Mouse (Mus musculus) heart, embryonic 14.5 days (tissue): Measurements from ENCODE around the gene Tnnt1. TPM values are rescaled to one million over a fixed set of nuclear protein-coding genes. Genes with fewer than 3 reads are reported as not detected.
"Not testable (repeated sequence)": the region's sequence is repeated elsewhere in the genome, so short reads cannot be mapped to it uniquely, and the experiment has no call there.

Source experiments
- ATAC-seq: fragments of 200-750 bp; cut with Nextera tagmentation; 2 replicates; pipeline ENCODE4 v1.8.0; 2017; ENCODE audit warnings: low read depth, moderate TSS enrichment; ENCODE audit not compliant: insufficient number of reproducible peaks, insufficient read depth, low FRiP score
- H3K27ac ChIP-seq, 2 experiments: fragments of 200-500 bp in 1 of 2; fragments of 300-500 bp in 1 of 2; sonication (generic) in 1 of 2; replicated peaks in 1 of 2; 2 replicates each; pipeline ENCODE4 v1.5.1; 2012 to 2014; ENCODE audit warnings: low read depth in 2 of 2, low read length in 2 of 2, control low read depth in 1 of 2, mild to moderate bottlenecking in 1 of 2, mixed read lengths in 1 of 2; ENCODE audit not compliant: control insufficient read depth in 1 of 2, insufficient read depth in 1 of 2
- H3K27me3 ChIP-seq: fragments of 300-500 bp; sonication (generic); 2 replicates; pipeline ENCODE4 v1.6.1; 2014; ENCODE audit warnings: mild to moderate bottlenecking, low read length, control low read depth; ENCODE audit not compliant: control insufficient read depth, insufficient read depth
- H3K36me3 ChIP-seq: fragments of 300-500 bp; sonication (generic); 2 replicates; pipeline ENCODE4 v1.6.1; 2014; ENCODE audit warnings: mild to moderate bottlenecking, control low read depth, low read length, mixed read lengths; ENCODE audit not compliant: control insufficient read depth, insufficient read depth
- H3K4me1 ChIP-seq, 2 experiments: fragments of 200-500 bp in 1 of 2; fragments of 300-500 bp in 1 of 2; sonication (generic) in 1 of 2; 2 replicates each; pipeline ENCODE4 v1.6.1; 2012 to 2014; ENCODE audit warnings: low read length in 2 of 2, control low read depth in 1 of 2, mixed read lengths in 1 of 2; ENCODE audit not compliant: control insufficient read depth in 2 of 2, insufficient read depth in 2 of 2
- H3K4me2 ChIP-seq: fragments of 300-500 bp; sonication (generic); 2 replicates; pipeline ENCODE4 v1.6.1; 2014; ENCODE audit warnings: mild to moderate bottlenecking, low read length
- H3K4me3 ChIP-seq, 2 experiments: fragments of 200-500 bp in 1 of 2; fragments of 300-500 bp in 1 of 2; sonication (generic) in 1 of 2; 2 replicates each; pipeline ENCODE4 v1.5.1; 2012 to 2014; ENCODE audit warnings: low read length in 2 of 2, mild to moderate bottlenecking in 2 of 2, control low read depth in 1 of 2, low read depth in 1 of 2, moderate library complexity in 1 of 2; ENCODE audit not compliant: control insufficient read depth in 1 of 2, insufficient read depth in 1 of 2
- H3K9ac ChIP-seq: fragments of 300-500 bp; sonication (generic); 2 replicates; pipeline ENCODE4 v1.6.1; 2014; ENCODE audit warnings: mild to moderate bottlenecking, low read length
- H3K9me3 ChIP-seq: fragments of 300-500 bp; sonication (generic); 2 replicates; pipeline ENCODE4 v1.6.1; 2016; ENCODE audit warnings: low read length, control low read depth; ENCODE audit not compliant: control insufficient read depth
- WGBS: fragments of 180-500 bp; shearing (Covaris S2); extraction: QIAGEN DNeasy Blood & Tissue Kit; methylation state at CpG from one replicate; pipeline ENCODE4 v1.1.7; 2014; 5-methylcytosine and 5-hydroxymethylcytosine counted together
- polyA plus RNA-seq: library from polyadenylated mRNA; unstranded; fragments of >200 nt; fragmentation: Nextera tagmentation; extraction: Ambion mirVana; gene quantifications from 2 replicates; pipeline ENCODE4 v1.2.1, GENCODE M21; 2014

Tnnt1 gene
- polyA plus RNA-seq, 1 experiment from 2014 or later: 479 TPM

DNA sequence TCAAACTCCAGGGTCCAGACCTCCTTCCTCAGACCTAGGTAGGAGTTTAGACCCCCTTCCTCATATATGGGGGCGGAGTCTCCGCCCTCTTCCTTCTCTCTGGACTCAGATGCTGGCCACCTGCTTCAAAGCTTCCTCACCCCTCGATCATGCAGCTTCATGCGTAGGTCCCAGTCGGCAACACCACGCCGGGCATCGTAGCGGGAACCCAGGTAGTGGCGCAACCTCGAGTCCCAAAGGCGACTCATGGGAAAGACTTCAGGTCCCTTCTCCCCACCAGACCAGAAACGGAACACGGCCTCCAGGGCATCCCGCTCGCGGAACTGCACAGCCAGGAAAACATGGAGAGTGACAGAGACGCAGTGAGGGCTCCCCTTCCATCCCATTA, 11.1 kb upstream of the Tnnt1 start:
- WGBS: 45% methylated on average over 18 of the region's 18 CpGs
- 0 out of 4 replicates have a peak overlapping the region, but pooled peaks of 1 of the 2 experiments have one; percentile 34 for H3K4me3 ChIP-seq
- peaks cover 11 to 23% of the 10 kb centered on the region in 2 experiments for H3K4me1 ChIP-seq
- peak overlapping the region; percentile 69 for H3K4me2 ChIP-seq
- H3K27me3 ChIP-seq: 0 out of 2 replicates have a peak, but pooled peaks cover 4% of the 10 kb centered on the region
- H3K9ac ChIP-seq: peak overlapping the region; percentile 64; the same call in 1 of the 2 replicates
- H3K36me3 ChIP-seq: no peaks in the 10 kb centered on the region
- H3K27ac ChIP-seq: no peak overlapping the region
- ATAC-seq: no peak
- H3K9me3 ChIP-seq: no peaks in the 10 kb centered on the region

DNA sequence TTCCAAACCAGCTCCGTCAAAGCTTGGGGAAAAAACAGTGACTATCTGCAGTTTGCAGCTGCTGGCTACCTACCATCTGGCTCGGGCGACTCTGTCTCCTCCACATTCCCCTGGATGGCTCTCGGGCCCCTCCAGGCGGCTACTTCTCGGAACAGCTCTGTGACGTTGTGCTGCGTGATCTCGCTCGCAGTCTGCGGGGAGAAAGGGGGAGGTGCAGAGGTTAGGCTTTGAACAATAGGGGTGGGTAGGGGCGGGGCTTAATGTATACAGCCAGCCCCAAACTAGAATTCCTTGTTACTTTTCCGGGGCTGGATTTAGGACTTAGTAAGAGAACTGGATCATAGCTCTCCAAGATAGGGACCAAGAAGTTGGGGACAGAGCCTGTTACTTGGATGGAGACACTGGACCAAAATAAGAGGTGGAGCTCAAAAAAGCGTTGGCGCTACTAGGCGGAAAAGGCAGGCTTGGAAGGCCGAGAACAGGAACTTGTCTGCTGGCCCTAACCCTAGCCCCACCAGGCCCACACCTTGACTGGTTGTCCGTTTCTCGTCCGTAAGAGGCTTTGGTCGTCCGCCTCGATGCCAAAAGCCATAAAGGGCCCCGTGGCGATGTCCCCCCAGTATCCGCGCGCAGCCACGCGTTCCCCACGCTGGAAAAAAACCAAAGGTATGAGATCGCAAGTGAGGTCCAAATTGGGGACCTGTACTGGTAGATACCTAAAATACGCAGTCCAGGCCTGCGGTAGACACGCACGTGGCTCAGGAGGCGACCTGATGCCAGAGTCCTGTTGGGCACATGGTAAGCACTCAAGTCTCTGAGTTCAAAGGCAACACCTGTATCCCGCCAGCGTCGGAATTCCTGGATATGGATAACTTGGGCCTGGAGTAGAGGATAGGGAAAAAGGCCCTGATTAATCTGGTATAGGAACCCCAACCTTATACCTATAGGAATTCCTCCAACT, 10.4 kb upstream of the Tnnt1 start:
- Histone ChIP-seq H3K4me1 (peaks cover 11 to 20% of the 10 kb centered on the region in 2 experiments), H3K9me3 (no peaks in the 10 kb centered on the region), H3K27me3 (0 out of 2 replicates have a peak, but pooled peaks cover 4% of the 10 kb centered on the region), H3K9ac (peak overlapping the region; percentile 64), H3K4me2 (peak overlapping the region; percentile 69), H3K27ac (peak overlapping the region; percentile 5 to 20; a peak in 1 of 4 replicates), H3K4me3 (peak overlapping the region; percentile 34 to 41), H3K36me3 (no peaks in the 10 kb centered on the region)
- WGBS: 18% methylated on average over 40 of the region's 40 CpGs
- ATAC-seq: peak; percentile 74

DNA sequence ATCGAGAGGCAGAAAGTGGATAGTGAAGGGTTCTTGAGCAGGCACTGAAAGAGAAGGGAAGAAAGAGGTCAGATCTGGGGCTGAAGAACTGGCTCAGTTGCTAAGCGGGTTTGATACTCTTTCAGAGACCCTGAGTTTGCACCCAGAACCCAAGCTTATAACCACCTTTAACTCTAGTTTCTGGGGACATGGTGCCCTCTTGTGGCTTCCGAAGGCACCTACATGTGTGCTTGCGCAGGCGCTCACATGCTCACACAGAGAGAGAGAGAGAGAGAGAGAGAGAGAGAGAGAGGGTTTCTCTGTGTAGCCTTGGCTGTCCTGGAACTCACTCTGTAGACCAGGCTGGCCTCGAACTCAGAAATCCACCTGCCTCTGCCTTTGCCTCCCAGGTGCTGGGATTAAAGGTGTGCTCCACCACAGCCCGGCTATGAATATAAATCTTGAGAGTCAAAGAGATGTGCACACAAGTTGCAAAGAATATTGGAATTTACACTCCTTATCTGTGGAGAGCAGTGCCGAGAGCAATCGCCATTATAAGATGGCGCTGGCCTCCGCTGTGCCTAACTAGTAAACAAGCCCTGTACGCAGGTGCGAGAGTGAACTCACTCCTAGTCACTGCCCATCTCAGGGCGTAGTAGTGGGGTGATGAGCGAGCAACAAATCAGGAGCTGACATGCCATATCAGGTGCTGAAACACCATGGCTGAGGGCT, 8.2 kb upstream of the Tnnt1 start, which contains the start of gene Tnni3:
TSS of gene Tnni3 (minus strand) at position 18 of the 711 bp plus-strand sequence.
- WGBS: 65% methylated on average over 15 of the region's 15 CpGs
- Histone ChIP-seq H3K4me3 (peak within 1 kb of the TSS in 1 of 2 experiments; percentile 69; a peak in 1 of 4 replicates), H3K36me3 (peaks cover 13% of the 10 kb centered on the region), H3K9ac (peak within 1 kb of the TSS; percentile 92), H3K27ac (peak within 1 kb of the TSS; percentile 97 to 99; a peak in 3 of 4 replicates), H3K4me1 (peaks cover 20 to 27% of the 10 kb centered on the region in 2 experiments), H3K4me2 (peak within 1 kb of the TSS; percentile 69)
- ATAC-seq, H3K9me3 ChIP-seq, H3K27me3 ChIP-seq: not testable (repeated sequence)

DNA sequence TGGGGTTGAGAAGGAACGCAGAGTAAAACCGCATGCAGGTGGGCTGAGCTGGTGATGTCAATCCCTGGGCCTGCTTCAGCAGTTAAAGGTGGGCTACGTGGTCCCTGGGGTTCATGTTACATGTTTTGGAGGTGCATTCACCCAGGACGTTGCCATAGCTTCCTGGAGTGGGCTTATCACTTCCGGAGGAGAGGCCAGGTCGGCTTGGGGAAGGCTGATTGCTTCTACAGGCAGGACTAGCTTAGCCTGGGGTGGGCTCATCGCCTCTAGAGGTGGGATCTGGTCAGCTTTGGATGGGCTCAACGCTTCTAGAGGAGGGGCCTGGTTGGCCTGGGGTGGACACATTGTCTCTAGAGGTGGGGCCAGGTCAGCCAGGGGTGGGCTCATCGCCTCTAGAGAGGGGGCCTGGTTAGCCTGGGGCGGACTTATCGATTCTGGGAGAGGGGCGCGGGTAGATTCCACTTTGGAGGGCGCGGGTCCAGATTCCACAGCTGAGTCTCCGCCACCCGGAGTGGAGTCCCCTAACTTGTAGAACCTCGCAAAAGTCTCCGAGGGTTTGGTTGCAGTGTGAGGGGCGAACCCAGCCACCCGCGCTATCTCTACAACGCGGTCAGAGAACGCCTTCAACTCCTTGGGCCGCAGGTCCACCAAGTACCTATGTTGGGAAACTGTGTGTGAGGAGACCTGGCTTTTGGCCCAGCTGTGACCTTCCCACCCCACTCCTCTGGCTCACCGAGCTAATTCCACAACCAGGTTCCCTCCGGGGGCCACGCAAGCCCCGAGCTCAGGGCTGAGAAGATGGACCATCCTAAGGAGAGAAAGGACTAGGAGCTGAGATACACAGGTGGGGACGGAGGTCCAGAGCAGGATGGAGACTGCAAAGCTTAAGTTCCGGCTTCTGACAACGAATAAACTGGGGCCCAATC, 7.3 kb upstream of the Tnnt1 start:
- ATAC-seq: no peak
- Histone ChIP-seq H3K9me3 (no peaks in the 10 kb centered on the region), H3K36me3 (peaks cover 22% of the 10 kb centered on the region), H3K27me3 (0 out of 2 replicates have a peak, but pooled peaks cover 4% of the 10 kb centered on the region), H3K9ac (peak overlapping the region; percentile 92), H3K27ac (peak overlapping the region; percentile 97 to 99; a peak in 3 of 4 replicates), H3K4me2 (peak overlapping the region; percentile 69), H3K4me1 (peaks cover 25 to 30% of the 10 kb centered on the region in 2 experiments), H3K4me3 (peak overlapping the region in 1 of 2 experiments; percentile 69; a peak in 2 of 4 replicates)
- WGBS: 78% methylated on average over 33 of the region's 33 CpGs

DNA sequence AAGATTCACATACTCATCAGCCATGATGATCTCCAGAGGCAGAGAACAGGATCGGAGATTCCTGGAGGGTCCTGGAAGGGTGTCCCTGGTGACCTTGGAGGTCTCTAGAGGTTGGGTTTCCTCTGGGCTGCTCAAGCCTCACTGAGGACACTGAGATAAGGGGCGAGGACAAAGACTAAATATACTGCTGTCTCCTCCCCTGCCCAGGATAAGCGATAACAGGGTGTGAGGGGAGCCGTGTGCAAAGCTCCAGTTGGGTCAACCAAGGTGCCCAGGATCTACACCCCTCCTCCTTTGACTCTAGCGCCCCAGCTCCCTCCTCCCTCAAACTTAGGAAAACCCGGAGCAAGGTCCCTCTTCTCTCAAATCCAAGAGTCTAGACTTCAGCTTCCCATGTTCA, 6.1 kb upstream of the Tnnt1 start:
- peak overlapping the region; percentile 92 for H3K9ac ChIP-seq
- peak overlapping the region; percentile 97 to 99 for H3K27ac ChIP-seq
- H3K36me3 ChIP-seq: peaks cover 33% of the 10 kb centered on the region
- H3K4me2 ChIP-seq: peak overlapping the region; percentile 69
- peak overlapping the region; percentile 69 to 70 for H3K4me3 ChIP-seq
- 0 out of 2 replicates have a peak, but pooled peaks cover 3% of the 10 kb centered on the region for H3K27me3 ChIP-seq
- peaks cover 28 to 35% of the 10 kb centered on the region in 2 experiments for H3K4me1 ChIP-seq
- ATAC-seq: peak; percentile 76
- 17% methylated on average over 6 of the region's 6 CpGs for WGBS
- H3K9me3 ChIP-seq: no peaks in the 10 kb centered on the region

DNA sequence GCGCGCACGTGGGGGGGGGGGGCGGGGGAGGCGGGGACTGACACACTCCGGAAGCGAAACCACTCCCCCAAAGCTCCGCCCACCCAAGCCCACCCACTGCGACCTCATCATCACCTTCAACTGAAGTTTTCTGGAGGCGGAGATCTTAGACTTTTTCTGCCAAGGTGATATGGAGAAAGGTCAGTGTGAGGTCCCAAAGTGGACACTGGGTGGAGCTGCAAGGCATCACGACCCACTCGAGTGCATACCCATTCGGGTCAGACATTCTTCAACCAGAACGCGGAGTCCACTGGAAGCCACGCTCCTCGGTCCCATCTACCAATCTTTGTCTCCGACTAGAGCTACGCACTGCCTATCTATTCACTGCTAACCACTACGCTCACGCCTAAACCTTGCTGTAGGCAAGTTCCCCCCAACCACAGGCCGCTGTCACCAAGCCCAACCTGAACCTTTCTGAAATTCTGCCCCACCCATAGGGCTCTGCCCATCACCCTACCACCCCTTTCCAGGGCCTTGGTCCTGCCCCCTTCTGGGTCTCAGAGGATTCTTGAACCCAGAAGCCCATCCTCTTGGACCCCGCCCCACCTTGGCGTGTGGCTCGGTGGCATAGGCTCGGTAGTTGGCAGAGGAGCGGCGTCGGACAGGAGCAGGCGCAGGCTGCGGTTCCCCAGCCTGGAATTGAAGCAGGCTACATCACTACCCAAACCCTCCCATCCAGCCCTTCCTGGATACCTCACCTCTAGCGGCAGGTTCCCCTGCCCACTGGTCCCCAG, 5.2 kb upstream of the Tnnt1 start:
- no peaks in the 10 kb centered on the region for H3K9me3 ChIP-seq
- peak overlapping the region; percentile 97 to 99 for H3K27ac ChIP-seq
- H3K4me3 ChIP-seq: peak overlapping the region; percentile 69 to 70
- H3K36me3 ChIP-seq: peaks cover 33% of the 10 kb centered on the region
- H3K4me1 ChIP-seq: peaks cover 31 to 34% of the 10 kb centered on the region in 2 experiments
- 15% methylated on average over 32 of the region's 32 CpGs for WGBS
- H3K27me3 ChIP-seq: no peaks in the 10 kb centered on the region
- H3K4me2 ChIP-seq: peak overlapping the region; percentile 69
- ATAC-seq: no peak
- peak overlapping the region; percentile 92 for H3K9ac ChIP-seq
